Mouse (Mus musculus): ENCODE measurements around the gene Hs6st2. TPM values are rescaled to one million over a fixed set of nuclear protein-coding genes. Genes with fewer than 3 reads are reported as not detected.

Gene Hs6st2
- polyA plus RNA-seq, 2 experiments: 0.39 to 0.86 TPM

- ATAC-seq (ENCODE audit: insufficient read depth) (no peak), DNase-seq (ENCODE audit: low read depth in 3 of 3, low spot score in 3 of 3) (no peak)
- Histone ChIP-seq H3K27ac (no peak overlapping the region), H3K9me3 (ENCODE audit: control insufficient read depth, low read length) (no peaks in the 10 kb centered on the region), H3K4me1 (replicated peaks; ENCODE audit: control insufficient read depth in 2 of 2, insufficient read depth in 2 of 2, low read length in 1 of 2) (no peaks in the 10 kb centered on the region), H3K36me3 (replicated peaks; ENCODE audit: control insufficient read depth, insufficient read depth, low read depth) (no peaks in the 10 kb centered on the region), H3K4me3 (ENCODE audit: insufficient read depth in 1 of 2, low read depth in 2 of 2, low read length in 2 of 2) (no peak overlapping the region), H3K9ac (replicated peaks) (no peak overlapping the region), H3K4me2 (ENCODE audit: low read depth) (no peak overlapping the region), H3K27me3 (ENCODE audit: control insufficient read depth, insufficient read depth, low read length) (no peaks in the 10 kb centered on the region)
- TF ChIP-seq CTCF (IDR thresholded peaks at IDR 0.05; ENCODE audit: low read depth) (no peak), EP300 (IDR thresholded peaks at IDR 0.05; ENCODE audit: low read depth) (no peak)
- 63% methylated on average over 6 of the region's 6 CpGs for WGBS (ENCODE audit: insufficient replicate concordance)
Measured at GRCm38 (mm10) chrX:51535226-51535625, 146.4 kb downstream of the Hs6st2 start.

GRCm38 (mm10) chrX:51531136-51531535 lies 150.5 kb downstream of the Hs6st2 start:
- no peak overlapping the region for H3K27ac ChIP-seq
- no peaks in the 10 kb centered on the region for H3K27me3 ChIP-seq (ENCODE audit: control insufficient read depth, insufficient read depth, low read length)
- ATAC-seq (ENCODE audit: insufficient read depth) (no peak), DNase-seq (ENCODE audit: low read depth in 3 of 3, low spot score in 3 of 3) (no peak)
- H3K4me3 ChIP-seq (ENCODE audit: insufficient read depth in 1 of 2, low read depth in 2 of 2, low read length in 2 of 2): no peak overlapping the region
- no peaks in the 10 kb centered on the region for H3K9me3 ChIP-seq (ENCODE audit: control insufficient read depth, low read length)
- no peak overlapping the region for H3K9ac ChIP-seq (replicated peaks)
- no peaks in the 10 kb centered on the region for H3K4me1 ChIP-seq (replicated peaks; ENCODE audit: control insufficient read depth in 2 of 2, insufficient read depth in 2 of 2, low read length in 1 of 2)
- H3K36me3 ChIP-seq (replicated peaks; ENCODE audit: control insufficient read depth, insufficient read depth, low read depth): no peaks in the 10 kb centered on the region
- WGBS (ENCODE audit: insufficient replicate concordance): 35% methylated on average over 1 of the region's 1 CpGs
- TF ChIP-seq EP300 (IDR thresholded peaks at IDR 0.05; ENCODE audit: low read depth) (no peak), CTCF (IDR thresholded peaks at IDR 0.05; ENCODE audit: low read depth) (no peak)
- H3K4me2 ChIP-seq (ENCODE audit: low read depth): no peak overlapping the region

- DNase-seq (ENCODE audit: low read depth in 3 of 3, low spot score in 3 of 3) (no peak), ATAC-seq (ENCODE audit: insufficient read depth) (no peak)
- Histone ChIP-seq H3K4me3 (ENCODE audit: insufficient read depth in 1 of 2, low read depth in 2 of 2, low read length in 2 of 2) (no peak overlapping the region), H3K4me2 (ENCODE audit: low read depth) (no peak overlapping the region), H3K36me3 (replicated peaks; ENCODE audit: control insufficient read depth, insufficient read depth, low read depth) (no peaks in the 10 kb centered on the region), H3K27ac (no peak overlapping the region), H3K9ac (replicated peaks) (no peak overlapping the region), H3K4me1 (replicated peaks; ENCODE audit: control insufficient read depth in 2 of 2, insufficient read depth in 2 of 2, low read length in 1 of 2) (no peaks in the 10 kb centered on the region), H3K27me3 (ENCODE audit: control insufficient read depth, insufficient read depth, low read length) (no peaks in the 10 kb centered on the region), H3K9me3 (ENCODE audit: control insufficient read depth, low read length) (no peaks in the 10 kb centered on the region)
- TF ChIP-seq EP300 (IDR thresholded peaks at IDR 0.05; ENCODE audit: low read depth): no peak
- TF ChIP-seq CTCF (IDR thresholded peaks at IDR 0.05; ENCODE audit: low read depth): no peak
Measured at GRCm38 (mm10) chrX:51528601-51529000, 153.1 kb downstream of the Hs6st2 start.

- no peak for ATAC-seq (ENCODE audit: insufficient read depth)
- H3K9me3 ChIP-seq (ENCODE audit: control insufficient read depth, low read length): no peaks in the 10 kb centered on the region
- no peak overlapping the region for H3K9ac ChIP-seq (replicated peaks)
- no peak overlapping the region for H3K4me3 ChIP-seq (ENCODE audit: insufficient read depth in 1 of 2, low read depth in 2 of 2, low read length in 2 of 2)
- 50% methylated on average over 1 of the region's 1 CpGs for WGBS (ENCODE audit: insufficient replicate concordance)
- TF ChIP-seq CTCF (IDR thresholded peaks at IDR 0.05; ENCODE audit: low read depth) (no peak), EP300 (IDR thresholded peaks at IDR 0.05; ENCODE audit: low read depth) (no peak)
- no peak for DNase-seq (ENCODE audit: low read depth in 3 of 3, low spot score in 3 of 3)
- no peaks in the 10 kb centered on the region for H3K36me3 ChIP-seq (replicated peaks; ENCODE audit: control insufficient read depth, insufficient read depth, low read depth)
- no peak overlapping the region for H3K27ac ChIP-seq
- no peaks in the 10 kb centered on the region for H3K4me1 ChIP-seq (replicated peaks; ENCODE audit: control insufficient read depth in 2 of 2, insufficient read depth in 2 of 2, low read length in 1 of 2)
- H3K4me2 ChIP-seq (ENCODE audit: low read depth): no peak overlapping the region
- H3K27me3 ChIP-seq (ENCODE audit: control insufficient read depth, insufficient read depth, low read length): no peaks in the 10 kb centered on the region
Measured at GRCm38 (mm10) chrX:51514831-51515230, 166.8 kb downstream of the Hs6st2 start.

- no peak overlapping the region for H3K4me3 ChIP-seq (ENCODE audit: insufficient read depth in 1 of 2, low read depth in 2 of 2, low read length in 2 of 2)
- no peaks in the 10 kb centered on the region for H3K4me1 ChIP-seq (replicated peaks; ENCODE audit: control insufficient read depth in 2 of 2, insufficient read depth in 2 of 2, low read length in 1 of 2)
- H3K9ac ChIP-seq (replicated peaks): no peak overlapping the region
- no peak overlapping the region for H3K4me2 ChIP-seq (ENCODE audit: low read depth)
- H3K36me3 ChIP-seq (replicated peaks; ENCODE audit: control insufficient read depth, insufficient read depth, low read depth): no peaks in the 10 kb centered on the region
- WGBS (ENCODE audit: insufficient replicate concordance): 39% methylated on average over 4 of the region's 4 CpGs
- H3K9me3 ChIP-seq (ENCODE audit: control insufficient read depth, low read length): no peaks in the 10 kb centered on the region
- H3K27me3 ChIP-seq (ENCODE audit: control insufficient read depth, insufficient read depth, low read length): no peaks in the 10 kb centered on the region
- H3K27ac ChIP-seq: no peak overlapping the region
- ATAC-seq (ENCODE audit: insufficient read depth) (no peak), DNase-seq (ENCODE audit: low read depth in 3 of 3, low spot score in 3 of 3) (no peak)
- TF ChIP-seq CTCF (IDR thresholded peaks at IDR 0.05; ENCODE audit: low read depth) (no peak), EP300 (IDR thresholded peaks at IDR 0.05; ENCODE audit: low read depth) (no peak)
Measured at GRCm38 (mm10) chrX:51506526-51506925, 175.1 kb downstream of the Hs6st2 start.
